Mouse (Mus musculus) liver, embryonic 12.5 days (tissue): Measurements from ENCODE around the gene Gspt1. TPM values are rescaled to one million over a fixed set of nuclear protein-coding genes. Genes with fewer than 3 reads are reported as not detected.
A peak's percentile ranks its signal among the peaks of the same experiment; 100 is the strongest.
"Not testable (repeated sequence)": the region's sequence is repeated elsewhere in the genome, so short reads cannot be mapped to it uniquely, and the experiment has no call there.

Experiments used
- ATAC-seq: fragments of 200-750 bp; cut with Nextera tagmentation; 2 replicates; pipeline ENCODE4 v1.8.0; 2017; ENCODE audit warnings: moderate number of reproducible peaks, mild to moderate bottlenecking, moderate library complexity
- H3K27ac ChIP-seq: fragments of 300-500 bp; sonication (generic); 2 replicates; pipeline ENCODE4 v1.5.1; 2016; ENCODE audit warnings: mild to moderate bottlenecking
- H3K27me3 ChIP-seq: fragments of 300-500 bp; sonication (generic); replicated peaks from 2 replicates; pipeline ENCODE4 v1.6.1; 2016; ENCODE audit warnings: mild to moderate bottlenecking, moderate library complexity
- H3K36me3 ChIP-seq: fragments of 300-500 bp; sonication (generic); 2 replicates; pipeline ENCODE4 v1.6.1; 2016; ENCODE audit warnings: mild to moderate bottlenecking, moderate library complexity
- H3K4me1 ChIP-seq: fragments of 300-500 bp; sonication (generic); 2 replicates; pipeline ENCODE4 v1.6.1; 2016
- H3K4me2 ChIP-seq: fragments of 300-500 bp; sonication (generic); 2 replicates; pipeline ENCODE4 v1.6.1; 2016; ENCODE audit warnings: mild to moderate bottlenecking, moderate library complexity
- H3K4me3 ChIP-seq: fragments of 300-500 bp; sonication (generic); 2 replicates; pipeline ENCODE4 v1.5.1; 2016; ENCODE audit warnings: mild to moderate bottlenecking, moderate library complexity
- H3K9ac ChIP-seq: fragments of 300-500 bp; sonication (generic); 2 replicates; pipeline ENCODE4 v1.6.1; 2016; ENCODE audit warnings: mild to moderate bottlenecking, moderate library complexity
- H3K9me3 ChIP-seq: fragments of 300-500 bp; sonication (generic); replicated peaks from 2 replicates; pipeline ENCODE4 v1.6.1; 2016; ENCODE audit warnings: mild to moderate bottlenecking, moderate library complexity
- WGBS: fragments of 180-500 bp; shearing (Covaris S2); methylation state at CpG from one replicate; pipeline ENCODE4 v1.1.7; 2016; ENCODE audit not compliant: insufficient replicate concordance; 5-methylcytosine and 5-hydroxymethylcytosine counted together
- polyA plus RNA-seq: library from polyadenylated mRNA; unstranded; fragments of >200 nt; fragmentation: Nextera tagmentation; extraction: Ambion mirVana; gene quantifications from 2 replicates; pipeline ENCODE4 v1.2.1, GENCODE M21; 2016

Gspt1 gene
- polyA plus RNA-seq, result 103 TPM in 2 replicates

GRCm38 (mm10) chr16:11253898-11254722 lies at the start of gene Gspt1:
Gene Gspt1 (minus strand): TSS chr16:11254325.
- ATAC-seq, result peak; percentile 95
- peaks cover 23% of the 10 kb centered on the region for H3K4me1 ChIP-seq
- no peaks in the 10 kb centered on the region for H3K27me3 ChIP-seq
- H3K4me3 ChIP-seq, result peak within 1 kb of the TSS; percentile 100
- peaks cover 18% of the 10 kb centered on the region for H3K36me3 ChIP-seq
- peak within 1 kb of the TSS; percentile 98 for H3K9ac ChIP-seq
- peak within 1 kb of the TSS; percentile 94 for H3K27ac ChIP-seq
- WGBS, result under 1% methylated on average over 74 of the region's 76 CpGs
- peak within 1 kb of the TSS; percentile 85 for H3K4me2 ChIP-seq
- no peaks in the 10 kb centered on the region for H3K9me3 ChIP-seq

GRCm38 (mm10) chr16:11303741-11304140 lies 49.6 kb upstream of the Gspt1 start:
- no peaks in the 10 kb centered on the region for H3K9me3 ChIP-seq
- no peak overlapping the region for H3K4me2 ChIP-seq
- no peak for ATAC-seq
- H3K9ac ChIP-seq, result no peak overlapping the region
- no peak overlapping the region for H3K27ac ChIP-seq
- H3K4me3 ChIP-seq, result no peak overlapping the region
- no peaks in the 10 kb centered on the region for H3K36me3 ChIP-seq
- 0 out of 2 replicates have a peak, but pooled peaks cover 5% of the 10 kb centered on the region for H3K4me1 ChIP-seq
- no peaks in the 10 kb centered on the region for H3K27me3 ChIP-seq

GRCm38 (mm10) chr16:11297700-11298099 lies 43.6 kb upstream of the Gspt1 start:
- not testable (repeated sequence) for H3K27me3 ChIP-seq, H3K9ac ChIP-seq, H3K9me3 ChIP-seq, H3K4me1 ChIP-seq, H3K36me3 ChIP-seq, H3K27ac ChIP-seq, H3K4me3 ChIP-seq, H3K4me2 ChIP-seq
- ATAC-seq, result 0 out of 2 replicates have a peak, but pooled peaks have one; percentile 65
- WGBS, result 46% methylated on average over 1 of the region's 1 CpGs

- not testable (repeated sequence) for H3K4me3 ChIP-seq, H3K36me3 ChIP-seq, H3K4me2 ChIP-seq, ATAC-seq, H3K27me3 ChIP-seq, H3K4me1 ChIP-seq, H3K9ac ChIP-seq, H3K9me3 ChIP-seq, H3K27ac ChIP-seq
- WGBS, result 68% methylated on average over 4 of the region's 4 CpGs
These were observed 41.5 kb upstream of the Gspt1 start for GRCm38 (mm10) chr16:11295583-11295982.

GRCm38 (mm10) chr16:11288873-11289272 lies 34.7 kb upstream of the Gspt1 start:
- H3K36me3 ChIP-seq, ATAC-seq, H3K9ac ChIP-seq, H3K27ac ChIP-seq, H3K27me3 ChIP-seq, H3K4me2 ChIP-seq, H3K4me3 ChIP-seq: not testable (repeated sequence)
- WGBS, result 80% methylated on average over 8 of the region's 8 CpGs
- H3K9me3 ChIP-seq, result peaks cover 11% of the 10 kb centered on the region
- peaks cover 14% of the 10 kb centered on the region for H3K4me1 ChIP-seq

- WGBS, result 41% methylated on average over 2 of the region's 2 CpGs
- ATAC-seq, result no peak
- Histone ChIP-seq H3K4me2 (no peak overlapping the region), H3K9me3 (peaks cover 11% of the 10 kb centered on the region), H3K4me3 (no peak overlapping the region), H3K36me3 (no peaks in the 10 kb centered on the region), H3K4me1 (peaks cover 14% of the 10 kb centered on the region), H3K27ac (no peak overlapping the region), H3K9ac (no peak overlapping the region), H3K27me3 (no peaks in the 10 kb centered on the region)
These were observed 31.8 kb upstream of the Gspt1 start for GRCm38 (mm10) chr16:11285949-11286348.

GRCm38 (mm10) chr16:11284881-11285280 lies 30.8 kb upstream of the Gspt1 start:
- H3K4me1 ChIP-seq, result peaks cover 14% of the 10 kb centered on the region
- H3K9ac ChIP-seq, result no peak overlapping the region
- no peak overlapping the region for H3K27ac ChIP-seq
- 44% methylated on average over 2 of the region's 2 CpGs for WGBS
- H3K4me3 ChIP-seq, result no peak overlapping the region
- H3K9me3 ChIP-seq, result peaks cover 4% of the 10 kb centered on the region
- no peak overlapping the region for H3K4me2 ChIP-seq
- no peak for ATAC-seq
- no peaks in the 10 kb centered on the region for H3K27me3 ChIP-seq
- no peaks in the 10 kb centered on the region for H3K36me3 ChIP-seq

GRCm38 (mm10) chr16:11282655-11283232 lies 28.6 kb upstream of the Gspt1 start:
- Histone ChIP-seq H3K4me3 (no peak overlapping the region), H3K27me3 (no peaks in the 10 kb centered on the region), H3K27ac (no peak overlapping the region), H3K4me2 (no peak overlapping the region), H3K9ac (no peak overlapping the region), H3K36me3 (no peaks in the 10 kb centered on the region), H3K4me1 (peaks cover 22% of the 10 kb centered on the region), H3K9me3 (no peaks in the 10 kb centered on the region)
- no peak for ATAC-seq
- 77% methylated on average over 5 of the region's 5 CpGs for WGBS

GRCm38 (mm10) chr16:11278778-11279177 lies 24.7 kb upstream of the Gspt1 start:
- no peaks in the 10 kb centered on the region for H3K9me3 ChIP-seq
- no peaks in the 10 kb centered on the region for H3K27me3 ChIP-seq
- 0 out of 2 replicates have a peak, but pooled peaks cover 8% of the 10 kb centered on the region for H3K4me1 ChIP-seq
- no peak overlapping the region for H3K4me3 ChIP-seq
- ATAC-seq, result no peak
- no peak overlapping the region for H3K4me2 ChIP-seq
- no peak overlapping the region for H3K27ac ChIP-seq
- WGBS, result 52% methylated on average over 6 of the region's 6 CpGs
- H3K36me3 ChIP-seq, result no peaks in the 10 kb centered on the region
- H3K9ac ChIP-seq, result no peak overlapping the region

GRCm38 (mm10) chr16:11276888-11277287 lies 22.8 kb upstream of the Gspt1 start:
- ATAC-seq, result no peak
- no peaks in the 10 kb centered on the region for H3K9me3 ChIP-seq
- H3K27ac ChIP-seq, result no peak overlapping the region
- H3K4me1 ChIP-seq, result 0 out of 2 replicates have a peak, but pooled peaks cover 8% of the 10 kb centered on the region
- no peak overlapping the region for H3K9ac ChIP-seq
- WGBS, result 54% methylated on average over 3 of the region's 3 CpGs
- no peak overlapping the region for H3K4me3 ChIP-seq
- H3K36me3 ChIP-seq, result no peaks in the 10 kb centered on the region
- H3K27me3 ChIP-seq, result no peaks in the 10 kb centered on the region
- no peak overlapping the region for H3K4me2 ChIP-seq

GRCm38 (mm10) chr16:11271073-11271472 lies 16.9 kb upstream of the Gspt1 start:
- H3K9ac ChIP-seq, result 0 out of 2 replicates have a peak overlapping the region, but pooled peaks have one; percentile 24

GRCm38 (mm10) chr16:11270642-11271041 lies 16.5 kb upstream of the Gspt1 start:
- H3K9ac ChIP-seq, result peak overlapping the region; percentile 53
- ATAC-seq, result peak; percentile 100
- H3K27ac ChIP-seq, result peak overlapping the region; percentile 88
- H3K36me3 ChIP-seq, result no peaks in the 10 kb centered on the region
- H3K9me3 ChIP-seq, result no peaks in the 10 kb centered on the region
- WGBS, result 20% methylated on average over 2 of the region's 2 CpGs
- no peak overlapping the region for H3K4me3 ChIP-seq
- no peaks in the 10 kb centered on the region for H3K27me3 ChIP-seq
- peaks cover 22% of the 10 kb centered on the region for H3K4me1 ChIP-seq
- peak overlapping the region; percentile 35 for H3K4me2 ChIP-seq

More at GRCm38 (mm10) chr16:11271073-11271472, 16.9 kb upstream of the Gspt1 start:
- Histone ChIP-seq H3K27me3 (no peaks in the 10 kb centered on the region), H3K4me3 (no peak overlapping the region), H3K4me1 (peaks cover 22% of the 10 kb centered on the region), H3K36me3 (no peaks in the 10 kb centered on the region), H3K9me3 (no peaks in the 10 kb centered on the region), H3K27ac (peak overlapping the region; percentile 88), H3K4me2 (peak overlapping the region; percentile 35)
- ATAC-seq, result peak; percentile 51
